Mouse (Mus musculus) stomach, postnatal 0 days (tissue): ENCODE data around the gene Polr2e. TPM values are rescaled to one million over a fixed set of nuclear protein-coding genes. Genes with fewer than 3 reads are reported as not detected.
A peak's percentile ranks its signal among the peaks of the same experiment; 100 is the strongest.

ENCODE experiments used
- ATAC-seq: fragments of 200-750 bp; cut with Nextera tagmentation; 2 replicates; pipeline ENCODE4 v1.8.0; 2017; ENCODE audit not compliant: low FRiP score, low TSS enrichment
- DNase-seq: peaks from one replicate; pipeline ENCODE4 v3.0.0-alpha.2; 2016; ENCODE audit warnings: low spot score
- H3K27ac ChIP-seq: fragments of 300-500 bp; sonication (generic); replicated peaks from 2 replicates; pipeline ENCODE4 v1.5.1; 2014; ENCODE audit warnings: mild to moderate bottlenecking, control low read depth
- H3K27me3 ChIP-seq: fragments of 300-500 bp; sonication (generic); 2 replicates; pipeline ENCODE4 v1.6.1; 2014; ENCODE audit warnings: low read length; ENCODE audit not compliant: control insufficient read depth, insufficient read depth
- H3K36me3 ChIP-seq: fragments of 300-500 bp; sonication (generic); 2 replicates; pipeline ENCODE4 v1.6.1; 2014; ENCODE audit warnings: low read length, mixed read lengths; ENCODE audit not compliant: control insufficient read depth, insufficient read depth
- H3K4me1 ChIP-seq: fragments of 300-500 bp; sonication (generic); replicated peaks from 2 replicates; pipeline ENCODE4 v1.6.1; 2014; ENCODE audit warnings: antibody characterized with exemption; ENCODE audit not compliant: control insufficient read depth, insufficient read depth
- H3K4me2 ChIP-seq: fragments of 300-500 bp; sonication (generic); replicated peaks from 2 replicates; pipeline ENCODE4 v1.6.1; 2014; ENCODE audit warnings: low read depth, mild to moderate bottlenecking, control low read depth, moderate library complexity
- H3K4me3 ChIP-seq: fragments of 300-500 bp; sonication (generic); 2 replicates; pipeline ENCODE4 v1.5.1; 2014; ENCODE audit warnings: low read depth, low read length, control low read depth
- H3K9ac ChIP-seq: fragments of 300-500 bp; sonication (generic); 2 replicates; pipeline ENCODE4 v1.6.1; 2014; ENCODE audit warnings: mild to moderate bottlenecking, low read length, control low read depth, mixed read lengths
- H3K9me3 ChIP-seq: fragments of 300-500 bp; sonication (generic); 2 replicates; pipeline ENCODE4 v1.6.1; 2016; ENCODE audit warnings: low read length; ENCODE audit not compliant: control insufficient read depth
- CTCF ChIP-seq: IDR thresholded peaks from 2 replicates; pipeline ENCODE4 v1.5.1; 2016; ENCODE audit warnings: antibody characterized with exemption, low read depth, mild to moderate bottlenecking, moderate library complexity
- EP300 ChIP-seq: optimal IDR thresholded peaks from 2 replicates; pipeline ENCODE3; 2016; ENCODE audit warnings: antibody characterized with exemption
- WGBS: fragments of 180-500 bp; shearing (Covaris S2); extraction: QIAGEN DNeasy Blood & Tissue Kit; methylation state at CpG from one replicate; pipeline ENCODE4 v1.1.7; 2014; 5-methylcytosine and 5-hydroxymethylcytosine counted together
- polyA plus RNA-seq: library from polyadenylated mRNA; unstranded; fragments of >200 nt; fragmentation: Nextera tagmentation; extraction: Ambion mirVana; gene quantifications from 2 replicates; pipeline ENCODE4 v1.2.1, GENCODE M21; 2015

Gene Polr2e
- polyA plus RNA-seq, 1 experiment from 2014 or later = 122 TPM

GRCm38 (mm10) chr10:80063877-80064650 lies 24.5 kb upstream of the Polr2e start:
- no peak overlapping the region for H3K27ac ChIP-seq
- H3K36me3 ChIP-seq = peaks cover 35% of the 10 kb centered on the region
- H3K9me3 ChIP-seq = no peaks in the 10 kb centered on the region
- H3K27me3 ChIP-seq = no peaks in the 10 kb centered on the region
- TF ChIP-seq EP300 = no peak
- TF ChIP-seq CTCF = peak; percentile 55
- WGBS = 73% methylated on average over 23 of the region's 23 CpGs
- H3K9ac ChIP-seq = no peak overlapping the region
- H3K4me1 ChIP-seq = no peaks in the 10 kb centered on the region
- no peak overlapping the region for H3K4me3 ChIP-seq
- ATAC-seq = no peak
- no peak overlapping the region for H3K4me2 ChIP-seq
- no peak for DNase-seq

- 89% methylated on average over 5 of the region's 5 CpGs for WGBS
- Histone ChIP-seq H3K4me2 (no peak overlapping the region), H3K4me1 (no peaks in the 10 kb centered on the region), H3K9ac (peak overlapping the region; percentile 27; the same call in 1 of the 2 replicates), H3K27ac (no peak overlapping the region), H3K9me3 (no peaks in the 10 kb centered on the region), H3K4me3 (no peak overlapping the region), H3K27me3 (no peaks in the 10 kb centered on the region), H3K36me3 (peaks cover 41% of the 10 kb centered on the region)
- DNase-seq (no peak), ATAC-seq (no peak)
- TF ChIP-seq EP300 (no peak), CTCF (no peak)
Observed at GRCm38 (mm10) chr10:80063104-80063503, 23.5 kb upstream of the Polr2e start.

GRCm38 (mm10) chr10:80057683-80058326 lies 18.2 kb upstream of the Polr2e start:
- no peak for ATAC-seq
- 79% methylated on average over 30 of the region's 30 CpGs for WGBS
- 0 out of 2 replicates have a peak overlapping the region, but pooled peaks have one; percentile 27 for H3K9ac ChIP-seq

GRCm38 (mm10) chr10:80056976-80057682 lies 17.5 kb upstream of the Polr2e start:
- Histone ChIP-seq H3K27ac (no peak overlapping the region), H3K36me3 (peaks cover 38% of the 10 kb centered on the region)
- WGBS = 90% methylated on average over 27 of the region's 27 CpGs

More at GRCm38 (mm10) chr10:80057683-80058326, 18.2 kb upstream of the Polr2e start:
- DNase-seq = no peak
- H3K36me3 ChIP-seq = peaks cover 43% of the 10 kb centered on the region
- H3K4me2 ChIP-seq = no peak overlapping the region
- TF ChIP-seq EP300 = no peak
- H3K27ac ChIP-seq = no peak overlapping the region
- no peaks in the 10 kb centered on the region for H3K9me3 ChIP-seq
- no peak overlapping the region for H3K4me3 ChIP-seq
- no peaks in the 10 kb centered on the region for H3K4me1 ChIP-seq
- H3K27me3 ChIP-seq = no peaks in the 10 kb centered on the region

GRCm38 (mm10) chr10:80056506-80056905 lies 16.9 kb upstream of the Polr2e start:
- peaks cover 38% of the 10 kb centered on the region for H3K36me3 ChIP-seq
- DNase-seq (no peak), ATAC-seq (no peak)
- H3K27me3 ChIP-seq = no peaks in the 10 kb centered on the region
- H3K4me3 ChIP-seq = no peak overlapping the region
- H3K4me1 ChIP-seq = no peaks in the 10 kb centered on the region; the same call in 1 of the 2 replicates
- no peak overlapping the region for H3K4me2 ChIP-seq
- H3K9ac ChIP-seq = no peak overlapping the region
- H3K9me3 ChIP-seq = no peaks in the 10 kb centered on the region
- 79% methylated on average over 4 of the region's 4 CpGs for WGBS
- TF ChIP-seq EP300 = no peak
- TF ChIP-seq CTCF = no peak
- H3K27ac ChIP-seq = no peak overlapping the region

More at GRCm38 (mm10) chr10:80056976-80057682, 17.5 kb upstream of the Polr2e start:
- H3K4me3 ChIP-seq = no peak overlapping the region
- no peak overlapping the region for H3K9ac ChIP-seq
- H3K9me3 ChIP-seq = no peaks in the 10 kb centered on the region
- no peak for ATAC-seq
- no peak for DNase-seq
- TF ChIP-seq EP300 (no peak), CTCF (no peak)
- H3K27me3 ChIP-seq = no peaks in the 10 kb centered on the region
- no peak overlapping the region for H3K4me2 ChIP-seq
- no peaks in the 10 kb centered on the region for H3K4me1 ChIP-seq

GRCm38 (mm10) chr10:80055891-80056290 lies 16.3 kb upstream of the Polr2e start:
- WGBS = 61% methylated on average over 9 of the region's 10 CpGs
- Histone ChIP-seq H3K9me3 (no peaks in the 10 kb centered on the region), H3K36me3 (peaks cover 34% of the 10 kb centered on the region), H3K9ac (no peak overlapping the region), H3K4me1 (no peaks in the 10 kb centered on the region; the same call in 1 of the 2 replicates), H3K4me2 (no peak overlapping the region), H3K27ac (no peak overlapping the region), H3K27me3 (no peaks in the 10 kb centered on the region), H3K4me3 (no peak overlapping the region)
- DNase-seq (no peak), ATAC-seq (no peak)
- TF ChIP-seq EP300 (no peak), CTCF (no peak)
